Mouse (Mus musculus) thymus, adult 2 months (tissue): Measurements from ENCODE around the gene Asxl1. TPM values are rescaled to one million over a fixed set of nuclear protein-coding genes. Genes with fewer than 3 reads are reported as not detected.
"Not testable (repeated sequence)": the region's sequence is repeated elsewhere in the genome, so short reads cannot be mapped to it uniquely, and the experiment has no call there.

Source experiments
- DNase-seq: peaks from one replicate; pipeline ENCODE4 v3.0.0; 2021
- H3K27ac ChIP-seq: fragments of 200-500 bp; 2 replicates; pipeline ENCODE4 v1.5.1; 2012; ENCODE audit warnings: low read length, control low read depth; ENCODE audit not compliant: control insufficient read depth, insufficient read depth
- H3K27me3 ChIP-seq: fragments of 200-500 bp; 2 replicates; pipeline ENCODE4 v1.6.1; 2012; ENCODE audit warnings: mild to moderate bottlenecking, low read length, moderate library complexity, mixed read lengths; ENCODE audit not compliant: control insufficient read depth, insufficient read depth
- H3K36me3 ChIP-seq: fragments of 200-500 bp; 2 replicates; pipeline ENCODE4 v1.6.1; 2012; ENCODE audit warnings: mild to moderate bottlenecking, low read length, moderate library complexity; ENCODE audit not compliant: control insufficient read depth, insufficient read depth
- H3K4me1 ChIP-seq: fragments of 200-500 bp; replicated peaks from 2 replicates; pipeline ENCODE4 v1.6.1; 2012; ENCODE audit warnings: low read length; ENCODE audit not compliant: control insufficient read depth, insufficient read depth
- H3K4me3 ChIP-seq: fragments of 200-500 bp; 2 replicates; pipeline ENCODE4 v1.5.1; 2012; ENCODE audit warnings: mild to moderate bottlenecking, low read length, control low read depth, moderate library complexity; ENCODE audit not compliant: control insufficient read depth, insufficient read depth
- CTCF ChIP-seq: fragments of 200-500 bp; IDR thresholded peaks from 2 replicates; pipeline ENCODE4 v1.5.1; 2012; ENCODE audit warnings: mild to moderate bottlenecking, control low read depth, low read length, moderate library complexity, borderline replicate concordance; ENCODE audit not compliant: control insufficient read depth, poor library complexity, insufficient read depth; ENCODE audit errors: extremely low read depth
- POLR2A ChIP-seq: fragments of 200-500 bp; IDR thresholded peaks from 2 replicates; pipeline ENCODE4 v1.6.1; 2012; ENCODE audit warnings: mild to moderate bottlenecking, low read length, control low read depth, moderate library complexity; ENCODE audit not compliant: control insufficient read depth, poor library complexity, insufficient read depth; ENCODE audit errors: extremely low read depth
- WGBS: fragments of 180-500 bp; shearing (Covaris S2); methylation state at CpG from one replicate; pipeline ENCODE4 v1.1.7; 2018; 5-methylcytosine and 5-hydroxymethylcytosine counted together
- polyA plus RNA-seq: library from polyadenylated mRNA; depleted of rRNA; stranded (reverse); fragments of >200 nt; gene quantifications from 2 replicates; pipeline ENCODE4 v1.2.3, GENCODE M21; 2012

The Asxl1 gene
- polyA plus RNA-seq, 1 experiment: 30.1 TPM

- H3K27me3 ChIP-seq: no peaks in the 10 kb centered on the region
- TF ChIP-seq POLR2A (no peak), CTCF (no peak)
- H3K4me1 ChIP-seq: peaks cover 2% of the 10 kb centered on the region
- DNase-seq: no peak
- H3K36me3 ChIP-seq: peaks cover 13% of the 10 kb centered on the region
- no peak overlapping the region for H3K4me3 ChIP-seq
- 32% methylated on average over 6 of the region's 6 CpGs for WGBS
- no peak overlapping the region for H3K27ac ChIP-seq
Measured at GRCm38 (mm10) chr2:153348100-153348831, 2.6 kb downstream of the Asxl1 start.

- DNase-seq: no peak
- H3K4me3 ChIP-seq: no peak overlapping the region
Measured at GRCm38 (mm10) chr2:153350552-153351181, 5.0 kb downstream of the Asxl1 start.

GRCm38 (mm10) chr2:153354648-153355047 is 9.0 kb downstream of the Asxl1 start:
- Histone ChIP-seq H3K36me3 (peaks cover 66% of the 10 kb centered on the region), H3K4me3 (no peak overlapping the region), H3K27me3 (no peaks in the 10 kb centered on the region), H3K4me1 (peaks cover 2% of the 10 kb centered on the region), H3K27ac (no peak overlapping the region)
- 97% methylated on average over 2 of the region's 2 CpGs for WGBS
- TF ChIP-seq POLR2A (no peak), CTCF (no peak)
- no peak for DNase-seq

More at GRCm38 (mm10) chr2:153350552-153351181, 5.0 kb downstream of the Asxl1 start:
- Histone ChIP-seq H3K36me3 (peaks cover 31% of the 10 kb centered on the region), H3K27ac (peak overlapping the region; percentile 56), H3K27me3 (no peaks in the 10 kb centered on the region), H3K4me1 (peaks cover 2% of the 10 kb centered on the region)
- TF ChIP-seq POLR2A (no peak), CTCF (no peak)
- WGBS: 3% methylated on average over 6 of the region's 6 CpGs

- TF ChIP-seq POLR2A: no peak
- TF ChIP-seq CTCF: no peak
- DNase-seq: no peak
- no peaks in the 10 kb centered on the region for H3K4me1 ChIP-seq
- H3K4me3 ChIP-seq: no peak overlapping the region
- H3K36me3 ChIP-seq: peaks cover 66% of the 10 kb centered on the region
- WGBS: 92% methylated on average over 4 of the region's 4 CpGs
- no peaks in the 10 kb centered on the region for H3K27me3 ChIP-seq
- H3K27ac ChIP-seq: no peak overlapping the region
Measured at GRCm38 (mm10) chr2:153356784-153357183, 11.2 kb downstream of the Asxl1 start.

GRCm38 (mm10) chr2:153361101-153361710 is 15.6 kb downstream of the Asxl1 start:
- WGBS: 96% methylated on average over 1 of the region's 1 CpGs
- TF ChIP-seq CTCF (no peak), POLR2A (no peak)
- Histone ChIP-seq H3K27ac (no peak overlapping the region), H3K4me3 (no peak overlapping the region), H3K4me1 (no peaks in the 10 kb centered on the region), H3K27me3 (no peaks in the 10 kb centered on the region), H3K36me3 (peaks cover 52% of the 10 kb centered on the region)
- no peak for DNase-seq

GRCm38 (mm10) chr2:153364531-153364930 is 18.9 kb downstream of the Asxl1 start:
- DNase-seq, H3K4me1 ChIP-seq, H3K4me3 ChIP-seq, H3K27me3 ChIP-seq, H3K27ac ChIP-seq: not testable (repeated sequence)
- peaks cover 46% of the 10 kb centered on the region for H3K36me3 ChIP-seq
- WGBS: 97% methylated on average over 14 of the region's 14 CpGs
